Mouse (Mus musculus): Measurements from ENCODE around the gene Paf1.

Gene Paf1

GRCm38 (mm10) chr7:28371514-28371989, 21.2 kb upstream of the Paf1 start:
- peak; percentile 42 for DNase-seq (ENCODE audit: low spot score)

- DNase-seq (ENCODE audit: low spot score): peak; percentile 98
These were observed 20.3 kb upstream of the Paf1 start, which contains the start of gene Plekhg2 for GRCm38 (mm10) chr7:28372251-28373108. Gene Plekhg2 (minus strand): TSS chr7:28372599.

- peak; percentile 88 for DNase-seq (ENCODE audit: low spot score)
These were observed 19.6 kb upstream of the Paf1 start for GRCm38 (mm10) chr7:28373131-28373581.

- no peak for DNase-seq (ENCODE audit: low spot score)
These were observed 18.8 kb upstream of the Paf1 start for GRCm38 (mm10) chr7:28373891-28374495.

GRCm38 (mm10) chr7:28374647-28375046, 18.1 kb upstream of the Paf1 start:
- peak; percentile 20 for DNase-seq (ENCODE audit: low spot score)

GRCm38 (mm10) chr7:28375176-28375921, 17.4 kb upstream of the Paf1 start:
- DNase-seq (ENCODE audit: low spot score): peak; percentile 94

GRCm38 (mm10) chr7:28376011-28376771, 16.6 kb upstream of the Paf1 start:
- DNase-seq (ENCODE audit: low spot score): peak; percentile 78

GRCm38 (mm10) chr7:28377190-28378065, 15.3 kb upstream of the Paf1 start:
- DNase-seq (ENCODE audit: low spot score): peak; percentile 22

GRCm38 (mm10) chr7:28378066-28378690, 14.6 kb upstream of the Paf1 start:
- DNase-seq (ENCODE audit: low spot score): peak; percentile 47

GRCm38 (mm10) chr7:28378769-28379651, 13.7 kb upstream of the Paf1 start:
- peak; percentile 93 for DNase-seq (ENCODE audit: low spot score)

- DNase-seq (ENCODE audit: low spot score): no peak
These were observed 12.3 kb upstream of the Paf1 start, which contains the start of gene Zfp36 for GRCm38 (mm10) chr7:28380237-28381016. Gene Zfp36 (minus strand): TSS chr7:28380253.

- DNase-seq (ENCODE audit: low spot score): peak; percentile 95
These were observed 11.5 kb upstream of the Paf1 start for GRCm38 (mm10) chr7:28381017-28381790.

GRCm38 (mm10) chr7:28381938-28382337, 10.8 kb upstream of the Paf1 start:
- DNase-seq (ENCODE audit: low spot score): peak; percentile 97

- DNase-seq (ENCODE audit: low spot score): no peak
These were observed 10.3 kb upstream of the Paf1 start for GRCm38 (mm10) chr7:28382347-28382951.

GRCm38 (mm10) chr7:28382981-28383396, 9.8 kb upstream of the Paf1 start:
- DNase-seq (ENCODE audit: low spot score): peak; percentile 87

GRCm38 (mm10) chr7:28383606-28384005, 9.1 kb upstream of the Paf1 start:
- DNase-seq (ENCODE audit: low spot score): no peak

GRCm38 (mm10) chr7:28384162-28384561, 8.6 kb upstream of the Paf1 start:
- DNase-seq (ENCODE audit: low spot score): peak; percentile 56

Measured in T-cell, adult 2 months (primary cell).